In genomic region chr6:108417508-108417907, GRCm38 (mm10) we compare ENCODE assay signal across 9 mouse cellular contexts.
A peak's percentile ranks its signal among the peaks of the same experiment; 100 is the strongest.
DNase-seq lines count a peak whose midpoint lies in the region; ATAC-seq lines count a peak whose summit lies in the region.
"Had no signal": no experiment of that assay in that cellular context is flagged by ENCODE, and none has a peak within 500 bp of the region (broad histone marks: within the 10 kb centered on the region; RNA-seq: fewer than 3 reads in every experiment).

No protein-coding gene starts in this region.

- H3K36me3 ChIP-seq in heart, embryonic 11.5 days (ENCODE audit: control insufficient read depth, insufficient read depth, low read length): peaks cover 2% of the 10 kb centered on the region; the same call in 1 of the 2 replicates
- H3K36me3 ChIP-seq in forebrain, embryonic 13.5 days (ENCODE audit: poor library complexity, severe bottlenecking): no peaks in the 10 kb centered on the region
- H3K36me3 ChIP-seq in midbrain, embryonic 11.5 days (ENCODE audit: control insufficient read depth, insufficient read depth, low read length): no peaks in the 10 kb centered on the region

- no peaks in the 10 kb centered on the region for H3K4me1 ChIP-seq in heart, embryonic 11.5 days (ENCODE audit: control insufficient read depth, insufficient read depth, low read length)
- H3K4me1 ChIP-seq in forebrain, embryonic 13.5 days: no peaks in the 10 kb centered on the region
- no peaks in the 10 kb centered on the region for H3K4me1 ChIP-seq in midbrain, embryonic 11.5 days (ENCODE audit: control insufficient read depth, insufficient read depth, low read length)
- H3K4me1 ChIP-seq: liver, embryonic 15.5 days had no signal

- intact Hi-C loops in left cerebral cortex, postnatal 10 days (cut with DNase I): loop anchor here (2.0 to 5.0 kb wide), 2 partner anchors 293 to 315 kb away; no protein-coding TSS in a partner anchor

- WGBS in heart, embryonic 11.5 days (ENCODE audit: insufficient replicate concordance): 44% methylated on average over 8 of the region's 8 CpGs
- 40% methylated on average over 8 of the region's 8 CpGs for WGBS in forebrain, embryonic 13.5 days
- WGBS in midbrain, embryonic 11.5 days: 52% methylated on average over 8 of the region's 8 CpGs

- no peak overlapping the region for H3K4me2 ChIP-seq in heart, embryonic 11.5 days
- H3K4me2 ChIP-seq in forebrain, embryonic 13.5 days: no peak overlapping the region
- no peak overlapping the region for H3K4me2 ChIP-seq in midbrain, embryonic 11.5 days
- H3K4me2 ChIP-seq: liver, embryonic 15.5 days had no signal

- H3K27ac ChIP-seq in heart, embryonic 11.5 days (ENCODE audit: low read depth, low read length): no peak overlapping the region
- H3K27ac ChIP-seq in forebrain, embryonic 13.5 days: no peak overlapping the region
- no peak overlapping the region for H3K27ac ChIP-seq in midbrain, embryonic 11.5 days (ENCODE audit: low read depth, low read length)
- H3K27ac ChIP-seq: liver, embryonic 15.5 days had no signal

- no peaks in the 10 kb centered on the region for H3K9me3 ChIP-seq in heart, embryonic 11.5 days (replicated peaks; ENCODE audit: control insufficient read depth, low read length)
- H3K9me3 ChIP-seq in forebrain, embryonic 13.5 days (replicated peaks): no peaks in the 10 kb centered on the region
- no peaks in the 10 kb centered on the region for H3K9me3 ChIP-seq in midbrain, embryonic 11.5 days (ENCODE audit: control insufficient read depth, low read length)
- H3K9me3 ChIP-seq: liver, embryonic 15.5 days had no signal

- no peak overlapping the region for H3K4me3 ChIP-seq in heart, embryonic 11.5 days (ENCODE audit: low read depth, low read length)
- H3K4me3 ChIP-seq in forebrain, embryonic 13.5 days: no peak overlapping the region
- no peak overlapping the region for H3K4me3 ChIP-seq in midbrain, embryonic 11.5 days (ENCODE audit: low read depth, low read length)
- H3K4me3 ChIP-seq: liver, embryonic 15.5 days had no signal

- no peaks in the 10 kb centered on the region for H3K27me3 ChIP-seq in heart, embryonic 11.5 days (ENCODE audit: control insufficient read depth, insufficient read depth, low read length)
- H3K27me3 ChIP-seq in forebrain, embryonic 13.5 days: no peaks in the 10 kb centered on the region
- no peaks in the 10 kb centered on the region for H3K27me3 ChIP-seq in midbrain, embryonic 11.5 days (ENCODE audit: control insufficient read depth, insufficient read depth, low read length)
- H3K27me3 ChIP-seq: liver, embryonic 15.5 days had no signal

- no peak for ATAC-seq in heart, embryonic 11.5 days (replicated peaks; ENCODE audit: insufficient number of reproducible peaks, low FRiP score, low TSS enrichment)
- ATAC-seq in forebrain, embryonic 13.5 days: peak; percentile 93
- peak; percentile 76 for ATAC-seq in midbrain, embryonic 11.5 days (ENCODE audit: low FRiP score)

- no peak overlapping the region for H3K9ac ChIP-seq in heart, embryonic 11.5 days (ENCODE audit: low read depth, low read length)
- no peak overlapping the region for H3K9ac ChIP-seq in forebrain, embryonic 13.5 days
- H3K9ac ChIP-seq in midbrain, embryonic 11.5 days (ENCODE audit: low read length): no peak overlapping the region
- H3K9ac ChIP-seq: liver, embryonic 15.5 days had no signal

- peak; percentile 39 to 72 for DNase-seq in heart, adult 18-20 months
- peak; percentile 61 for DNase-seq in cerebellum, adult 11 months
- DNase-seq in hindlimb bud, embryonic 11.5 days (ENCODE audit: extremely low spot score, low read depth, low spot score): peak; percentile 33
- peak; percentile 53 to 66 for DNase-seq in left cerebral cortex, postnatal 10 days (ENCODE audit: extremely low spot score in 1 of 2, low spot score in 2 of 2)
- peak; percentile 88 for DNase-seq in midbrain, embryonic 11.5 days (ENCODE audit: low spot score, missing footprints)
- peak; percentile 68 for DNase-seq in right cerebral cortex, postnatal 4 days

Comparison
In these comparisons a context has a peak if more than half of its experiments do, and no peak if none do; other contexts are left out.
1. DNase-seq: peak in every context shown above with its lines; median percentile 88 in midbrain, embryonic 11.5 days; 68 in right cerebral cortex, postnatal 4 days; 61 in cerebellum, adult 11 months; 60 in left cerebral cortex, postnatal 10 days; 56 in heart, adult 18-20 months; 33 in hindlimb bud, embryonic 11.5 days.